Mouse (Mus musculus): ENCODE measurements around the gene Parp14.

GRCm38 (mm10) chr16:35907432-35908201 lies 36.3 kb upstream of the Parp14 start:
- TF ChIP-seq CTCF (conservative IDR thresholded peaks at IDR 0.05 in 1 of 2, IDR thresholded peaks at IDR 0.05 in 1 of 2; ENCODE audit: low read depth in 2 of 2, low read length in 2 of 2) (no peak), UBTF (IDR thresholded peaks at IDR 0.05; ENCODE audit: low read depth, low read length) (no peak), POLR2A (IDR thresholded peaks at IDR 0.05; ENCODE audit: low read depth, low read length) (no peak), MAX (IDR thresholded peaks at IDR 0.05; ENCODE audit: low read length) (no peak), EP300 (IDR thresholded peaks at IDR 0.05; ENCODE audit: low read length) (no peak), CHD2 (IDR thresholded peaks at IDR 0.05; ENCODE audit: low read length) (no peak), MAZ (IDR thresholded peaks at IDR 0.05; ENCODE audit: low read depth, low read length) (no peak), BHLHE40 (IDR thresholded peaks at IDR 0.05; ENCODE audit: low read depth, low read length) (no peak), ZC3H11A (IDR thresholded peaks at IDR 0.05; ENCODE audit: low read depth, low read length) (no peak), MAFK (IDR thresholded peaks at IDR 0.05; ENCODE audit: insufficient replicate concordance, low read length) (no peak), E2F4 (IDR thresholded peaks at IDR 0.05; ENCODE audit: insufficient replicate concordance, low read depth, low read length) (no peak)
